Mouse (Mus musculus) ovary, postnatal 36 days (tissue): ENCODE data around the gene Msl2.

Experiments
- DNase-seq: peaks from one replicate; pipeline ENCODE4 v3.0.0; 2022; ENCODE audit warnings: low spot score, mixed read lengths

Gene Msl2

DNA sequence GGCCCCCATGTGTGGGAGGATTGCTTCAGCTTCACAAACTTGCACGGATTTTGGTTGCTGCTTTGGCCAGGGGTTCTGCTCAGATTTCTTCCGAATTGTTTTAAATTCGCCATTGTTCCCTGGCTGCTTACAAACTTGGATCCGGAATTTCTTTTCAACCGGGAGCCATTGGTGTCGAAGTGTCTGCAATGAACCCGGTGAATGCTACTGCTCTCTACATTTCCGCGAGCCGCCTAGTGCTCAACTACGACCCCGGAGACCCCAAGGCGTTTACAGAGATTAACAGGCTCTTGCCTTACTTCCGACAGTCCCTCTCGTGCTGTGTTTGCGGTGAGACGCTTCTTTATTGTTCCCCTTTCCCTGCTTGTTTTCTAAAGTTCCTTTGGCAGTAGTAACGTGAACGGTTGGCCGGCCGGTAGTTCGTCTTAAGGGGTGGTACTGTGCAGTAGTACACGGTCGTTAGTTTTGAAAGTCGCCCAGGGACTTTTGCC lies 1.2 kb downstream of the Msl2 start:
- DNase-seq = peak; percentile 15

DNA sequence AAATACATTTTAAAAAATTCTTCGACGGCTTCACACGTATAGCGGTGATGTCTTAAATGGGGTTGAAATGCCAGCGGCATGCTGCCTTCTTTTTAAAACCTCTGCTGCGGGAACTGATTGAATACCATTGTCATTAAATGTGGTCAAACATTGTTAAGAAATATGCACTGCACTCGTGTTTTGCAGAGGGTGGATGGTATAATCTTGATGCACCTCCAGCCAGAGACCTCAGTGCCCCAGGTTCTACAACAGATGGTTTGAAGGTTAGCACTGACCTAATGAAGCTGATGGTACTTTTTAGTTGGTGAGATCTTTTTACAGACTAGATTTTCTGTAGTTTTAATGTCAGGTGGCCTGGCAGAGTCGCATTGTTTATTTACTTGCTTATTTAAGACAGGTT lies 1.8 kb downstream of the Msl2 start:
- DNase-seq = no peak

GRCm38 (mm10) chr9:101076095-101076875 lies 2.4 kb downstream of the Msl2 start:
- DNase-seq = no peak

DNA sequence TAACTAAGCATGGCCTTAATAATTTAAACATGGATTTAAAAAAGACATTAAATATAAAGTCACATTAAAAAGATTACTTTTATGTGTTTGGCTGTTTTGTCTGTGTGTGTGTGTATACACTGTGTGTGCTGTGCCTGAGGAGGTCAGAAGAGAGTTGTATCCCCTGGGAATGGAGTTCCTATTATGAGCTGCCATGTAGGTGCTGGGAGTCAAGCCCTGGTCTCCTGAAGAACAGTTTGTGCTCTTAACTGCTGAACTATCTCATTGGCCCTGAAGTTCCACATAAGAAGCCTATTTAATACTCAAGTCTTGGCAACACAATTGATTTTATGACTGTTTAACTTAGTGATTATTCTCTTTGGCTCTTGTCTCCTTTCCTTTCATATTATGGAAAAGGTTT lies 3.6 kb downstream of the Msl2 start:
- no peak for DNase-seq

DNA sequence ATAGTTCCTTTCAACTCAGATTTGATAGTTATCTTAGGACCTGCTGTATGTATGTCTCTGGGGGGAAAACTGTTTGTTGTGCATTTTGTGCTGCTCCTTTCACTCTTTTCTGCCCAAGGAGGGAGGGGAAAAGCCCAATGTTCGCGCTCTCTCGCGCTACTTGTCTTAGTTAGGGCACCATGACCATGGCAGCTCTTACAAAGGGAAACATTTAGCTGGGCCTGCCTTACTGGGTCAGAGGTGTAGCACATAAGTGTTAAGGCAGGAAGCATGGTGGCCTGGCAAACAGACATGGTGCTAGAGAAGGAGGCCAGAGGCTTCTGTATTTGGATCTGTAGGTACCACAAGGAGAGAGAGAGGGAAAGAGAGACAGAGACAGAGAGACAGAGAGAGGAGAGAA lies 4.7 kb downstream of the Msl2 start:
- DNase-seq = no peak

- DNase-seq = no peak
Observed at GRCm38 (mm10) chr9:101080046-101080685, 6.3 kb downstream of the Msl2 start.

DNA sequence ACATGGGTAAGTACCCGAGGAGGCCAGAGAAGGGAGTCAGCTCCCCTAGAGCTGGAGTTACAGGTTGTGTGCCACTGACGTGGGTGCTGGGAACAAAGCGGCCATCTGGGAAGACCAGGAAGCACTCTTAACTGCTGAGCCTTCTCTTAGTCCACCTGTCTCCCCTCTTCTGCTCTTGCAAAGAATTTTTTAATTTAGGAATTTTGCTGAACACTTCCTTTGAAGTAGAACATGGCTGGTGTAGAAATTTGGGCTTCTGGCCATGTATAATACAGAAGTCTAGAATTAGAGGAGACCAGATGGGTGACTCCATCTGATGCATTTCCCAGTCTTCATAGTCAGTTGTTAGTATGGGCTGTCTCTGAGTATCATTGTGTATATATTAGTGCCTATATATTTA lies 9.8 kb downstream of the Msl2 start:
- DNase-seq = no peak

DNA sequence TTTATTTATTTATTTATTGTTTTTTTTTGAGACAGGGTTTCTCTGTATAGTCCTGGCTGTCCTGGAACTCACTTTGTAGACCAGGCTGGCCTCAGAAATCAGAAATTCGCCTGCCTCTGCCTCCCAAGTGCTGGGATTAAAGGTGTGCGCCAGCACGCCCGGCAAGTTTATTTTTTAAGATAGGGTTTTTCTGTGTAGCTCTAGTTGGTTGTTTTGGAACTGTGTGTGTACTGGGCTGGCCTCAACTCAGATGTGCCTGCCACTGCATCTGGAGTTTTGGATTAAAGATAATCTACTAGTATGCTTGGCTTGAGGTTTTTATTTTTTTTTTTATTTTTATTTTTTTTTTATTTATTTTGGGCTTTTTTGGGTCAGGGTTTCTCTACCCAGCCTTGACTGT lies 21.5 kb downstream of the Msl2 start:
- no peak for DNase-seq

DNA sequence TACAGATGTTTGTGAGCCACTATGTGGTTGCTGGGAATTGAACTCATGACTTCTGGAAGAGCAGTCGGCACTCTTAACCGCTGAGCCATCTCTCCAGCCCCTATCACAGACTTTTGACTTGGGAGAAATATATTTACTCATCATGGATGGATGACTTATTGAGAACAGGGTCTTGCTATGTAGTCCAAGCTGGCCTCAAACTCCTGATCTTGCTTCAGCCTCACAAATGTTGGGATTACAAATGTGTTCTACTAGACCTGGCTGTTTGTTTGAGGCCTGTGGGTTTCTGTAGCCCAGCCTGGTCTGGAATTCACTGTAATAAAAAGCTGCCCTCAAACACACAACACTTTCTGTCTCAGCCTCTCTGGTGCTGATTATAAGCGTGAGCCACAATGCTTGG lies 22.6 kb downstream of the Msl2 start:
- no peak for DNase-seq

- DNase-seq = no peak
Observed at GRCm38 (mm10) chr9:101097542-101097941, 23.6 kb downstream of the Msl2 start.

- no peak for DNase-seq
Observed at GRCm38 (mm10) chr9:101099445-101099844, 25.5 kb downstream of the Msl2 start.

DNA sequence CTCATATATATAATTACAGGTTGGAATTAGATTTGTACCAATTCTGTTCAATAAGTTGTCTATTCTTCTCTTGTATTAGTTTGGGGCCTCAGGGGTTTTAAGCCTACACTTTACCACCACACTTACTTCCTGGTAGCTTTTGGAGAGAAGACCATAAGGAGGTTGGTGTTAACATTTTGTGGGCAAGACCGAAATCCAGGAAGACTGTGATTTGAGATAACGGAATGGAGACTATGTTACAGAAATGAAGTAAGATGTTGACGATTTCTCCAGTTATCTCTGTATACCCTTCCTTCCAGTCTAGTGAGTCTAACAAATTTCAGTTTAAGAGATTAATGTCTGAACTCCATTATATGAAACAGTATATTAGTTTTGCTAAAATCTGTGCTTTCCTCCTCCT lies 26.3 kb downstream of the Msl2 start:
- no peak for DNase-seq

GRCm38 (mm10) chr9:101101547-101101946 lies 27.6 kb downstream of the Msl2 start:
- no peak for DNase-seq

- DNase-seq = no peak
Observed at GRCm38 (mm10) chr9:101102288-101102687, 28.4 kb downstream of the Msl2 start.

DNA sequence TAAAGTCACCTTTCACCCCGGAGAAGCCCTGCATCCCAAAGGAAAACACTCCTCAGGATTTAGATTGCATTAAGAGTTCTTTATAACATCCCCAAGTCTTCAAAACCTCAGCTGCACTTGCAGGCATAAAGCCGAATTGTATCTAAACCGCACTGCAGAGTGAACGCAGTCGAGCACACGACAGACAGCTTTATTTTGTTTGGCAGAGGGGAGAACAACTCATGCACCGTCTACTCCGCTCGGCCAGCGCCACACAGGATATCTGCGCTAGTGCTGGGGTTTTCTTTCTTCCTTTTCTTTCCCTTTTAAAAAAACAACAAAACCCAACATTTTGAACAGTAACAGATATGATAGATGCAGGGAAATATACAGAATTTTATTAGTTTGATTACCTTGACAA lies 31.0 kb downstream of the Msl2 start:
- DNase-seq = no peak

- no peak for DNase-seq
Observed at GRCm38 (mm10) chr9:101105735-101106134, 31.8 kb downstream of the Msl2 start.

DNA sequence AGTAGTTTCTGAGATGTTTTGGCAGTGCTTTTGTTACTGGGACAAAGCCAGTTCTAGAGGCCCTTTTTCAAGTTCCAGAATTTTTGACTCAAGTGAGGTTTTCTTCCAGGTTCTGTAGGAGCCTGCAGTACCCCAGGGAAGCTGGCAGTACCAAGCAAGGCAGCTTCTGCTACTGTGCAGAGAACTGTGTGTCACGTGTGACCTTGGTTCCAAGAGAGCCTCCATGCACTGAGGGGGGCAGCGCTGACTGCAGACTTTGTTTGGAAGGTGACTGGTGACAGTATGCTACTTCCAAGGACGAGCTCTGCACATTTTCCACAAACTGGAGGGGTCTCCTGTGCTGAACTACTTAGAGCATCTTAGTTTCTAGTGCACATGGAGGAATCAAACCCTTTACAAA lies 33.5 kb downstream of the Msl2 start:
- DNase-seq = peak; percentile 20

- no peak for DNase-seq
Observed at GRCm38 (mm10) chr9:101110013-101110412, 36.1 kb downstream of the Msl2 start.

- DNase-seq = no peak
Observed at GRCm38 (mm10) chr9:101113317-101113716, 39.4 kb downstream of the Msl2 start.

- no peak for DNase-seq
Observed at GRCm38 (mm10) chr9:101114182-101114884, 40.4 kb downstream of the Msl2 start.

GRCm38 (mm10) chr9:101143635-101144034 lies 69.7 kb downstream of the Msl2 start:
- DNase-seq = no peak

- DNase-seq = no peak
Observed at GRCm38 (mm10) chr9:101152872-101153271, 79.0 kb downstream of the Msl2 start.
